Mouse (Mus musculus): Measurements from ENCODE around the gene Nfyc. TPM values are rescaled to one million over a fixed set of nuclear protein-coding genes. Genes with fewer than 3 reads are reported as not detected.

Nfyc gene
- polyA plus RNA-seq, 1 experiment = 44.3 TPM

GRCm38 (mm10) chr4:120870262-120870748 lies 38.9 kb upstream of the Nfyc start:
- Histone ChIP-seq H3K36me3 (ENCODE audit: control insufficient read depth, insufficient read depth) (no peaks in the 10 kb centered on the region), H3ac (ENCODE audit: control insufficient read depth, insufficient read length) (no peak overlapping the region), H3K4me2 (ENCODE audit: low read depth) (no peak overlapping the region), H3K27me3 (ENCODE audit: control insufficient read depth, insufficient read depth, insufficient read length) (peaks cover 31% of the 10 kb centered on the region), H3K4me3 (no peak overlapping the region), H3K79me2 (ENCODE audit: control insufficient read depth, insufficient read depth) (no peaks in the 10 kb centered on the region)
- TF ChIP-seq E2F4 (IDR thresholded peaks at IDR 0.05; ENCODE audit: insufficient read depth) = no peak
- TF ChIP-seq SRF (IDR thresholded peaks at IDR 0.05; ENCODE audit: control insufficient read depth, insufficient read length, low read depth) = no peak
- no peak for TF ChIP-seq MAX (IDR thresholded peaks at IDR 0.05; ENCODE audit: low read depth)
- no peak for TF ChIP-seq POLR2AphosphoS2 (IDR thresholded peaks at IDR 0.05; ENCODE audit: insufficient read length, low read depth)
- no peak for TF ChIP-seq MYOG (IDR thresholded peaks at IDR 0.05; ENCODE audit: control insufficient read depth in 1 of 3, insufficient read depth in 1 of 3, insufficient read length in 2 of 3, low read depth in 2 of 3)
- no peak for TF ChIP-seq TCF3 (IDR thresholded peaks at IDR 0.05; ENCODE audit: insufficient read length, low read depth)
- no peak for TF ChIP-seq REST (IDR thresholded peaks at IDR 0.05; ENCODE audit: insufficient read depth, insufficient read length)
- TF ChIP-seq TCF12 (IDR thresholded peaks at IDR 0.05; ENCODE audit: insufficient read depth, poor library complexity, severe bottlenecking) = no peak
- TF ChIP-seq POLR2A (IDR thresholded peaks at IDR 0.05; ENCODE audit: insufficient read length, low read depth) = no peak
- no peak for TF ChIP-seq USF1 (IDR thresholded peaks at IDR 0.05; ENCODE audit: low read depth)
- no peak for TF ChIP-seq MYOD1 (IDR thresholded peaks at IDR 0.05; ENCODE audit: control insufficient read depth in 1 of 3, insufficient read length in 2 of 3, low read depth in 2 of 3)
- TF ChIP-seq CEBPB (IDR thresholded peaks at IDR 0.05; ENCODE audit: insufficient read depth, poor library complexity, severe bottlenecking) = no peak

GRCm38 (mm10) chr4:120868988-120869387 lies 37.6 kb upstream of the Nfyc start:
- Histone ChIP-seq H3K36me3 (ENCODE audit: control insufficient read depth, insufficient read depth) (no peaks in the 10 kb centered on the region), H3K27me3 (ENCODE audit: control insufficient read depth, insufficient read depth, insufficient read length) (peaks cover 22% of the 10 kb centered on the region)
- TF ChIP-seq USF1 (IDR thresholded peaks at IDR 0.05; ENCODE audit: low read depth) (no peak), CEBPB (IDR thresholded peaks at IDR 0.05; ENCODE audit: insufficient read depth, poor library complexity, severe bottlenecking) (no peak), POLR2A (IDR thresholded peaks at IDR 0.05; ENCODE audit: insufficient read length, low read depth) (no peak), MYOG (IDR thresholded peaks at IDR 0.05; ENCODE audit: control insufficient read depth in 1 of 3, insufficient read depth in 1 of 3, insufficient read length in 2 of 3, low read depth in 2 of 3) (no peak), TCF3 (IDR thresholded peaks at IDR 0.05; ENCODE audit: insufficient read length, low read depth) (no peak), TCF12 (IDR thresholded peaks at IDR 0.05; ENCODE audit: insufficient read depth, poor library complexity, severe bottlenecking) (no peak), MYOD1 (IDR thresholded peaks at IDR 0.05; ENCODE audit: control insufficient read depth in 1 of 3, insufficient read length in 2 of 3, low read depth in 2 of 3) (no peak), POLR2AphosphoS2 (IDR thresholded peaks at IDR 0.05; ENCODE audit: insufficient read length, low read depth) (no peak), REST (IDR thresholded peaks at IDR 0.05; ENCODE audit: insufficient read depth, insufficient read length) (no peak), SRF (IDR thresholded peaks at IDR 0.05; ENCODE audit: control insufficient read depth, insufficient read length, low read depth) (no peak), E2F4 (IDR thresholded peaks at IDR 0.05; ENCODE audit: insufficient read depth) (no peak), MAX (IDR thresholded peaks at IDR 0.05; ENCODE audit: low read depth) (no peak)

GRCm38 (mm10) chr4:120868246-120868645 lies 36.9 kb upstream of the Nfyc start:
- Histone ChIP-seq H3K4me2 (ENCODE audit: low read depth) (no peak overlapping the region), H3ac (ENCODE audit: control insufficient read depth, insufficient read length) (no peak overlapping the region), H3K4me3 (no peak overlapping the region), H3K27me3 (ENCODE audit: control insufficient read depth, insufficient read depth, insufficient read length) (peaks cover 16% of the 10 kb centered on the region), H3K79me2 (ENCODE audit: control insufficient read depth, insufficient read depth) (no peaks in the 10 kb centered on the region), H3K36me3 (ENCODE audit: control insufficient read depth, insufficient read depth) (no peaks in the 10 kb centered on the region)
- TF ChIP-seq TCF3 (IDR thresholded peaks at IDR 0.05; ENCODE audit: insufficient read length, low read depth) (no peak), MYOD1 (IDR thresholded peaks at IDR 0.05; ENCODE audit: control insufficient read depth in 1 of 3, insufficient read length in 2 of 3, low read depth in 2 of 3) (no peak)

More at GRCm38 (mm10) chr4:120868988-120869387, 37.6 kb upstream of the Nfyc start:
- H3K4me3 ChIP-seq = no peak overlapping the region
- no peak overlapping the region for H3K4me2 ChIP-seq (ENCODE audit: low read depth)
- H3ac ChIP-seq (ENCODE audit: control insufficient read depth, insufficient read length) = no peak overlapping the region
- no peaks in the 10 kb centered on the region for H3K79me2 ChIP-seq (ENCODE audit: control insufficient read depth, insufficient read depth)

GRCm38 (mm10) chr4:120866211-120866610 lies 34.8 kb upstream of the Nfyc start:
- Histone ChIP-seq H3K79me2 (ENCODE audit: control insufficient read depth, insufficient read depth) (no peaks in the 10 kb centered on the region), H3ac (ENCODE audit: control insufficient read depth, insufficient read length) (no peak overlapping the region), H3K36me3 (ENCODE audit: control insufficient read depth, insufficient read depth) (no peaks in the 10 kb centered on the region), H3K4me2 (ENCODE audit: low read depth) (no peak overlapping the region), H3K27me3 (ENCODE audit: control insufficient read depth, insufficient read depth, insufficient read length) (peaks cover 10% of the 10 kb centered on the region), H3K4me3 (no peak overlapping the region)
- TF ChIP-seq TCF3 (IDR thresholded peaks at IDR 0.05; ENCODE audit: insufficient read length, low read depth) (no peak), REST (IDR thresholded peaks at IDR 0.05; ENCODE audit: insufficient read depth, insufficient read length) (peak; percentile 85)

GRCm38 (mm10) chr4:120859865-120860264 lies 28.5 kb upstream of the Nfyc start:
- no peak overlapping the region for H3K4me3 ChIP-seq
- H3K79me2 ChIP-seq (ENCODE audit: control insufficient read depth, insufficient read depth) = no peaks in the 10 kb centered on the region
- no peak overlapping the region for H3K4me2 ChIP-seq (ENCODE audit: low read depth)
- TF ChIP-seq POLR2AphosphoS2 (IDR thresholded peaks at IDR 0.05; ENCODE audit: insufficient read length, low read depth) = no peak
- no peak for TF ChIP-seq CEBPB (IDR thresholded peaks at IDR 0.05; ENCODE audit: insufficient read depth, poor library complexity, severe bottlenecking)
- no peak for TF ChIP-seq TCF12 (IDR thresholded peaks at IDR 0.05; ENCODE audit: insufficient read depth, poor library complexity, severe bottlenecking)
- TF ChIP-seq SRF (IDR thresholded peaks at IDR 0.05; ENCODE audit: control insufficient read depth, insufficient read length, low read depth) = no peak
- TF ChIP-seq TCF3 (IDR thresholded peaks at IDR 0.05; ENCODE audit: insufficient read length, low read depth) = no peak
- no peak for TF ChIP-seq MYOG (IDR thresholded peaks at IDR 0.05; ENCODE audit: control insufficient read depth in 1 of 3, insufficient read depth in 1 of 3, insufficient read length in 2 of 3, low read depth in 2 of 3)
- no peak for TF ChIP-seq USF1 (IDR thresholded peaks at IDR 0.05; ENCODE audit: low read depth)
- no peak for TF ChIP-seq E2F4 (IDR thresholded peaks at IDR 0.05; ENCODE audit: insufficient read depth)
- TF ChIP-seq POLR2A (IDR thresholded peaks at IDR 0.05; ENCODE audit: insufficient read length, low read depth) = no peak
- no peak for TF ChIP-seq MAX (IDR thresholded peaks at IDR 0.05; ENCODE audit: low read depth)
- peaks cover 19% of the 10 kb centered on the region for H3K27me3 ChIP-seq (ENCODE audit: control insufficient read depth, insufficient read depth, insufficient read length)
- H3K36me3 ChIP-seq (ENCODE audit: control insufficient read depth, insufficient read depth) = no peaks in the 10 kb centered on the region
- H3ac ChIP-seq (ENCODE audit: control insufficient read depth, insufficient read length) = no peak overlapping the region

Measured in myocyte (in vitro differentiated cells).